Mouse (Mus musculus) cortical plate, adult 2 months (tissue): ENCODE data around the gene Antxr2. TPM values are rescaled to one million over a fixed set of nuclear protein-coding genes. Genes with fewer than 3 reads are reported as not detected.

Experiments used
- H3K27ac ChIP-seq: fragments of 200-500 bp; 2 replicates; pipeline ENCODE4 v1.5.1; 2012; ENCODE audit warnings: low read length, control low read depth, inconsistent platforms; ENCODE audit not compliant: insufficient read depth
- H3K4me1 ChIP-seq: fragments of 200-500 bp; 2 replicates; pipeline ENCODE4 v1.6.1; 2011; ENCODE audit warnings: low read length; ENCODE audit not compliant: control insufficient read depth, insufficient read depth
- H3K4me3 ChIP-seq: fragments of 200-500 bp; 2 replicates; pipeline ENCODE4 v1.5.1; 2011; ENCODE audit warnings: mild to moderate bottlenecking, low read length, control low read depth; ENCODE audit not compliant: insufficient read depth
- CTCF ChIP-seq: fragments of 200-500 bp; IDR thresholded peaks from 2 replicates; pipeline ENCODE4 v1.5.1; 2011; ENCODE audit warnings: mild to moderate bottlenecking, control low read depth, low read length; ENCODE audit not compliant: insufficient read depth; ENCODE audit errors: extremely low read depth
- POLR2A ChIP-seq: fragments of 200-500 bp; IDR thresholded peaks from 2 replicates; pipeline ENCODE4 v1.6.1; 2011; ENCODE audit warnings: mild to moderate bottlenecking, low read length, control low read depth; ENCODE audit not compliant: insufficient read depth; ENCODE audit errors: extremely low read depth
- polyA plus RNA-seq: library from polyadenylated mRNA; depleted of rRNA; stranded (reverse); fragments of >200 nt; gene quantifications from 2 replicates; pipeline ENCODE4 v1.2.3, GENCODE M21; 2012; rRNA removed

Antxr2 gene
- polyA plus RNA-seq, 1 experiment, result 0.63 TPM

GRCm38 (mm10) chr5:97851981-97852748 lies 178.7 kb downstream of the Antxr2 start:
- no peak overlapping the region for H3K27ac ChIP-seq
- H3K4me3 ChIP-seq, result no peak overlapping the region
- no peaks in the 10 kb centered on the region; the same call in 1 of the 2 replicates for H3K4me1 ChIP-seq
- TF ChIP-seq CTCF (no peak), POLR2A (no peak)

- no peak overlapping the region for H3K27ac ChIP-seq
- H3K4me3 ChIP-seq, result no peak overlapping the region
- no peaks in the 10 kb centered on the region; the same call in 1 of the 2 replicates for H3K4me1 ChIP-seq
- TF ChIP-seq CTCF (no peak), POLR2A (no peak)
Observed at GRCm38 (mm10) chr5:97847204-97847895, 183.5 kb downstream of the Antxr2 start.

- TF ChIP-seq POLR2A (no peak), CTCF (no peak)
- H3K4me3 ChIP-seq, result no peak overlapping the region
- H3K27ac ChIP-seq, result no peak overlapping the region
- H3K4me1 ChIP-seq, result no peaks in the 10 kb centered on the region; the same call in 1 of the 2 replicates
Observed at GRCm38 (mm10) chr5:97846503-97846902, 184.3 kb downstream of the Antxr2 start.

GRCm38 (mm10) chr5:97842016-97842415 lies 188.8 kb downstream of the Antxr2 start:
- Histone ChIP-seq H3K4me3 (no peak overlapping the region), H3K4me1 (no peaks in the 10 kb centered on the region), H3K27ac (no peak overlapping the region)
- TF ChIP-seq POLR2A, result no peak
- no peak for TF ChIP-seq CTCF

GRCm38 (mm10) chr5:97839924-97840279 lies 190.9 kb downstream of the Antxr2 start:
- Histone ChIP-seq H3K4me3 (no peak overlapping the region), H3K27ac (no peak overlapping the region), H3K4me1 (no peaks in the 10 kb centered on the region)
- TF ChIP-seq CTCF (no peak), POLR2A (no peak)

- TF ChIP-seq CTCF (no peak), POLR2A (no peak)
- Histone ChIP-seq H3K27ac (no peak overlapping the region), H3K4me3 (no peak overlapping the region), H3K4me1 (no peaks in the 10 kb centered on the region)
Observed at GRCm38 (mm10) chr5:97839271-97839923, 191.4 kb downstream of the Antxr2 start.

GRCm38 (mm10) chr5:97837333-97837732 lies 193.5 kb downstream of the Antxr2 start:
- Histone ChIP-seq H3K27ac (no peak overlapping the region), H3K4me1 (no peaks in the 10 kb centered on the region), H3K4me3 (no peak overlapping the region)
- TF ChIP-seq CTCF (no peak), POLR2A (no peak)

- no peaks in the 10 kb centered on the region for H3K4me1 ChIP-seq
- no peak overlapping the region for H3K27ac ChIP-seq
- H3K4me3 ChIP-seq, result no peak overlapping the region
- TF ChIP-seq CTCF (no peak), POLR2A (no peak)
Observed at GRCm38 (mm10) chr5:97835418-97835817, 195.4 kb downstream of the Antxr2 start.

GRCm38 (mm10) chr5:97834770-97835169 lies 196.1 kb downstream of the Antxr2 start:
- Histone ChIP-seq H3K4me3 (no peak overlapping the region), H3K27ac (no peak overlapping the region), H3K4me1 (no peaks in the 10 kb centered on the region)
- TF ChIP-seq CTCF, result no peak
- no peak for TF ChIP-seq POLR2A

Other genes with a start within 250 kb of the Antxr2 start
- 19.9 and 23.2 TPM in 2 replicates for gene Prdm8, start 136.2 kb upstream of the Antxr2 start, polyA plus RNA-seq
- 2.1 and 2.9 TPM in 2 replicates for gene Fgf5, start 223.1 kb upstream of the Antxr2 start, polyA plus RNA-seq